7 mouse cellular contexts compared by ENCODE assay signal in the genomic region with DNA sequence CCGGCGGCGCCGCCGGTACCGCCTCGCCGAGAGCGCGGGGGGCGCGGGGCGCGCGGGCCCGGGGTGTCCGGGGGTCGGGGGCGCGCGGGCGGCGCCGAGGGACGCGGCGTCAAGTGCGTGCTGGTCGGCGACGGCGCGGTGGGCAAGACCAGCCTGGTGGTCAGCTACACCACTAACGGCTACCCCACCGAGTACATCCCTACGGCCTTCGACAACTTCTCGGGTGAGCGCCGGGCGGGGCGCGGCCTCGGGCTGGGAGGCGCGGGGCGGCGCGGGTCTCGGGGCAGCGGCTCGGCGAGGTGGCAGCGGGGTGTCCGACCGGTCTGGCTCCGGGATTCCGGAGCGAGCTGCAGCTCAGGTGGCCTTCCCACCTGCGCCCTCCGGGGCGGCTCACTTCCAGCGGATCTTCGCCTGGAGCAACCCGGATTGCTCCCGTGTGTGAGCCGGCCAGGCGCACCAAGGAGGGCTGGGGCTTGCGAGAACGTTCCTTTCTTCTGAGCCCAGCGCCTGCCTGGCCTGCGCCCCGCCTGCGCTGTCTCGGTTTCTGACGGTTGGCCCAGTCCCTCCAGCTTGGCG. TPM values are rescaled to one million over a fixed set of nuclear protein-coding genes. Genes with fewer than 3 reads are reported as not detected.
DNase-seq lines count a peak whose midpoint lies in the region; ATAC-seq and TF ChIP-seq lines count a peak whose summit lies in the region.

No protein-coding gene starts in this region.

- no peaks in the 10 kb centered on the region for H3K9me3 ChIP-seq in forebrain, embryonic 16.5 days (ENCODE audit: control insufficient read depth, low read length)

- peaks cover 15% of the 10 kb centered on the region for H3K4me1 ChIP-seq in forebrain, embryonic 16.5 days (replicated peaks; ENCODE audit: control insufficient read depth, insufficient read depth, low read length)
- H3K4me1 ChIP-seq in small intestine, adult 2 months (ENCODE audit: control insufficient read depth, insufficient read depth, insufficient read length, low read length) = peaks cover 3% of the 10 kb centered on the region; the same call in 1 of the 2 replicates

- peak overlapping the region; percentile 61 for H3K4me2 ChIP-seq in forebrain, embryonic 16.5 days (ENCODE audit: low read length)

- peak overlapping the region; percentile 90 for H3K27ac ChIP-seq in forebrain, embryonic 16.5 days (ENCODE audit: low read length)
- H3K27ac ChIP-seq in left cerebral cortex, adult 2 months = peak overlapping the region; percentile 90
- peak overlapping the region; percentile 65 for H3K27ac ChIP-seq in small intestine, adult 2 months (ENCODE audit: insufficient read depth, low read depth, low read length)

- H3K27me3 ChIP-seq in forebrain, embryonic 16.5 days (replicated peaks; ENCODE audit: control insufficient read depth, insufficient read depth, low read length) = no peaks in the 10 kb centered on the region
- no peaks in the 10 kb centered on the region for H3K27me3 ChIP-seq in small intestine, adult 2 months (ENCODE audit: control insufficient read depth, insufficient read depth, low read length)

- peak overlapping the region; percentile 86 for H3K4me3 ChIP-seq in forebrain, embryonic 16.5 days (replicated peaks; ENCODE audit: low read length)
- H3K4me3 ChIP-seq in left cerebral cortex, adult 2 months = peak overlapping the region; percentile 57
- peak overlapping the region; percentile 91 for H3K4me3 ChIP-seq in small intestine, adult 2 months (ENCODE audit: low read depth, low read length)

- peak; percentile 63 for DNase-seq in R1 (ENCODE audit: low read depth, low spot score)
- DNase-seq in cerebellum, adult 11 months = peak; percentile 53
- peak; percentile 68 for DNase-seq in heart, postnatal 4 days
- peak; percentile 45 to 56 for DNase-seq in left cerebral cortex, adult 2 months (ENCODE audit: extremely low spot score in 1 of 2, low spot score in 2 of 2)

- intact Hi-C loops in left cerebral cortex, adult 2 months (cut with DNase I) = loop anchor here (1.0 to 2.0 kb wide), 3 partner anchors 75 to 130 kb away; no protein-coding TSS in a partner anchor

- peak overlapping the region; percentile 94 for H3K9ac ChIP-seq in forebrain, embryonic 16.5 days (replicated peaks; ENCODE audit: low read depth, low read length)

- under 1% methylated on average over 63 of the region's 77 CpGs for WGBS in forebrain, embryonic 16.5 days
- WGBS in small intestine, adult 2 months = under 1% methylated on average over 77 of the region's 77 CpGs

- ATAC-seq in forebrain, embryonic 16.5 days = peak; percentile 81
- ATAC-seq in megakaryocyte, adult 5-6 weeks (ENCODE audit: poor library complexity, severe bottlenecking) = peak; percentile 36

- TF ChIP-seq CTCF in left cerebral cortex, adult 2 months (IDR thresholded peaks at IDR 0.05) = no peak
- no peak for TF ChIP-seq CTCF in small intestine, adult 2 months (IDR thresholded peaks at IDR 0.05; ENCODE audit: extremely low read depth, insufficient read length, insufficient replicate concordance, low read depth, low read length)

- no peak for TF ChIP-seq POLR2A in small intestine, adult 2 months (IDR thresholded peaks at IDR 0.05; ENCODE audit: low read depth, low read length)

- 0 out of 2 replicates have a peak, but pooled peaks cover 5% of the 10 kb centered on the region for H3K36me3 ChIP-seq in forebrain, embryonic 16.5 days (ENCODE audit: control insufficient read depth, insufficient read depth)
- H3K36me3 ChIP-seq in small intestine, adult 2 months (ENCODE audit: control insufficient read depth, insufficient read depth, low read length) = peaks cover 27% of the 10 kb centered on the region

RNA-seq across cellular contexts. Expression of gene Rhou, which starts 0.4 kb away (rescaled TPM):
- 8.8 and 9.5 TPM in 2 replicates for polyA plus RNA-seq in forebrain, embryonic 16.5 days (2015; fragmentation: Nextera tagmentation; extraction: Ambion mirVana)
- total RNA-seq in heart, postnatal 4 days (2021) = 10 to 100 TPM; 14.7 to 15.4 TPM
- total RNA-seq in left cerebral cortex, adult 2 months (2021) = 10 to 100 TPM; 45.9 to 46.2 TPM
- 24.1 and 26.5 TPM in 2 replicates for total RNA-seq in megakaryocyte, adult 5-6 weeks (2015)
- 15.0 and 18.6 TPM in 2 replicates for total RNA-seq in megakaryocyte, adult 5-6 weeks (2017)
- polyA plus RNA-seq in small intestine, adult 2 months (2012; rRNA removed) = 18.3 and 35.3 TPM in 2 replicates

Comparison
In these comparisons a context has a peak if more than half of its experiments do, and no peak if none do; other contexts are left out.
1. Peak in every context shown above with its lines: DNase-seq, ATAC-seq, H3K4me3 ChIP-seq and H3K27ac ChIP-seq.